Mouse (Mus musculus): ENCODE data around the gene Dapp1. TPM values are rescaled to one million over a fixed set of nuclear protein-coding genes. Genes with fewer than 3 reads are reported as not detected.

Gene Dapp1
- total RNA-seq (2023), result 10 to 100 TPM; 44.5 to 48.6 TPM

DNA sequence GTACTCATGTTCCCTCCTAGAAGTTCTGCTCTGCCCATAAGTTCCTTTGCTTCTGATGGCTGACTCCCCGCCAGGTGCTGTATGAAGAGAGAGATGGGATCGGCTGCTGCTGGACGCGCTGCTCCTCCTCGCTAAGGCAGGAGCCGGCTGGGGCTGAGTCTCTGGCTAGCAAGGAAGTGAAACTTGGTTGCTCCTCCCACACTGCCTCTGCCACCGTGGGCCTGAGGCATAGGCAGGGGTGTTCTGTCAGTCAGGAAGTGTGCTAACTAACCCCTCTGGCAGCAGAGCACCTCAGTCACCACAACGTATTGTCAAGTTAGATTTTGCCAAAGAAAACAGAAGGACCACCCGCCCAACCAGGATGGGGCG, at the start of gene Dapp1:
TSS of gene Dapp1 (minus strand) at position 164 of the 369 bp plus-strand sequence.

DNA sequence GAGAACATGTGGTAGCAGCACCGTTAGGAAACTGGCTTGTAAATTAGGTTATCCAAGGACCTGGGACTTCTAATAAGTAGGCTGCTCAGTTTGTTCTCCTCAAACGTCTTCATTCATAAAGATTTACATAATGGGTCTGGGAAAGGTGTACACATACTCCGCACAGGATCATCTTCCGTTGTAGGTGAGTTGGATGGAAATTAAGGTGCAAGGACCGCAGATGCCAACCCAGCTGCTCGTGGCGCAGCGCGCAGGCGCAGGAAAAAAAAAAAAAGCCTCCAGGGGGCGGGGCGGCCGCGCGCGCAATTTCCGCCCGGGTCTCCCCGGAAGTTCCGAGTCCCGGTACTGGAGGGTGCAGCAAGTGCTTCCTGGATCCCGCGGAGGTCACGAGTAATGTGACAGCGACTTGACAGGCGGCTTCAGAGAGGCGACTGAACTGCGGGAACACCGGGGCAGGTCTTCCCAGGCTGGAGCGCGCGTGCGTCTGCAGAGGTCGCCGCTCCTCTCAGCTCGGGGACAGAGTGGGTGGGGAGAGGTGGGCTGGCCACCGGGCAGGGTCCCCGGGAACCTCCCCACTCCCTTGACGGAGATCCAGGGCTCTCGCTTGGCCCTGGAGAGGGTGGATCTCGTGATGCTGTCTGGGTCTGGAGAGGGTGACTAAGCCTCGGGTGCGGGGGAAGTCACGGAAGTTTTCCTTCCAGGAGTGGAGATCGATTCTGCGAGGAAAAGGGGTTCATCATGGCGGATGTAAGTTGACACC, 63.0 kb downstream of the Dapp1 start, which contains the start of gene Lamtor3:
TSS of gene Lamtor3 (plus strand) at position 335 of the 760 bp plus-strand sequence.

Other genes starting within 250 kb of the Dapp1 start
- gene H2afz, start 117.1 kb downstream of the Dapp1 start, total RNA-seq (2023), result 100 to 1,000 TPM; 464 to 488 TPM
- gene Dnajb14, start 113.9 kb downstream of the Dapp1 start, total RNA-seq (2023), result 10 to 100 TPM; 15.9 to 23.9 TPM
- gene Lamtor3, start 63.0 kb downstream of the Dapp1 start, total RNA-seq (2023), result 10 to 100 TPM; 62.0 to 78.3 TPM
- gene 1110002E22Rik, start 83.5 kb upstream of the Dapp1 start, total RNA-seq (2023), result not detected
- not detected for gene Gm5105, start 85.8 kb upstream of the Dapp1 start, total RNA-seq (2023)
- 1 to 10 TPM; 3.6 to 3.9 TPM for gene Trmt10a, start 161.9 kb upstream of the Dapp1 start, total RNA-seq (2023)
- gene Mttp, start 163.4 kb upstream of the Dapp1 start, total RNA-seq (2023), result under 1 TPM; 0.53 to 0.69 TPM
- not detected for gene 4930579F01Rik, start 212.3 kb upstream of the Dapp1 start, total RNA-seq (2023)
- not detected for gene Adh7, start 236.2 kb upstream of the Dapp1 start, total RNA-seq (2023)